Mouse (Mus musculus) kidney, postnatal 4 days (tissue): ENCODE results near the gene Cfdp1.
A peak's percentile ranks its signal among the peaks of the same experiment; 100 is the strongest.

ENCODE experiments used
- DNase-seq, 2 experiments: peaks; one replicate each; pipeline ENCODE4 v3.0.0; 2021; ENCODE audit warnings: mixed read lengths in 2 of 2

Cfdp1 gene

GRCm38 (mm10) chr8:111738867-111739266 is 115.2 kb downstream of the Cfdp1 start:
- peak in 1 of 2 experiments; percentile 19 for DNase-seq

DNA sequence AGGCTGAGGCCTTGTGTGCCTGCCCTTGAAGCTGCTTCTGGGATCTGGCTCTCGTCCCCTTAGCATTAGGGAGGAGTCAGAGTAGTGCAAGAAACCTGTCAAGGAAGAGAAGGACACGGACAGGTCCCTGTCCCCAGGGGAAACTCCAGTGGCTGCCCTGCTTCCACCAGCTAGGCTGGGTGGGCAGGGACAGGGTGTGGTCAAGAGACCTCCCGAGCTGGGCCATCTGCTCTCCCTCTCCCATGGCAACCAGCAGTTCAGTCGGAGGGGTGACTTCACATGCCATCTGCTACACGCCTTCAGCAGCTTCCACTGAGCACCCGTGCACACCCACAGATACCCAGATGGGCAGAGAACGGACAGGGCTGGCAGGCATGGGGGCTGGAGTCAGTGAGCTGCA is 117.8 kb downstream of the Cfdp1 start:
- DNase-seq: peak in 1 of 2 experiments; percentile 26

- no peak for DNase-seq
These were observed 118.3 kb downstream of the Cfdp1 start for GRCm38 (mm10) chr8:111735791-111736190.

GRCm38 (mm10) chr8:111735335-111735761 is 118.7 kb downstream of the Cfdp1 start:
- DNase-seq: peak in 1 of 2 experiments; percentile 62

DNA sequence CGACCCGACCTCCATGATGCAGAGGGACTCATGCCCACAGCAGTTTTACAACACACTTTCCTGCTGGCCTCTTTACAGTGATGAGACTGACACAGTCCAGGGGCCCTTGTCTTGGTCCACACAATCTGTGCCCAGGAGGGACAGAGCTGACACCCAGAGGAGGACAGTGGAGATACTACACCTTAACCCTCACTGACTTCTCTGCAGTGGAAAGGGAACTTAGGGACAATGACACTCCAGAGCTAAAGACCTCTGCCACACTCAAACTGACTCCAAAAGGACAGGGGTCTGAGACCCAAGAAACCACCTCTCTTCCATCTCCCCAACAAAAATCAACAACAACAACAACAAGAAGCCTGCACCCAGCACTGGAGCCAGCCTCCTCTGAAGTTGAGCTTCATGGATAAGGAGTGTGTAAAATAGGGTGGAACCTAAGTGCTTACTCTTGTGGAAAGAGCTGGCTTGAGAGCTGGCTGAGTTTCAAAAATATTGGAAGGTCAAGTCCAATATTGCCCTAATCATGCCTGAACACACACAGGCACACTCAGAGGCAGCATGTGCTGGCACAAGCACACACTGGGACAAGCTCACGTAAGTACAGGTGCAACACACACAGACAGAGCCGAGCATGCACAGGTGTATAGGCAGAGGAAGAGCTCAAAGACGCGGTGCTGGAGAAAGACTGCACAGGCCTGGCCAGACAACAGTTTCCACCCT is 119.7 kb downstream of the Cfdp1 start:
- peak in 1 of 2 experiments; percentile 28 for DNase-seq

DNA sequence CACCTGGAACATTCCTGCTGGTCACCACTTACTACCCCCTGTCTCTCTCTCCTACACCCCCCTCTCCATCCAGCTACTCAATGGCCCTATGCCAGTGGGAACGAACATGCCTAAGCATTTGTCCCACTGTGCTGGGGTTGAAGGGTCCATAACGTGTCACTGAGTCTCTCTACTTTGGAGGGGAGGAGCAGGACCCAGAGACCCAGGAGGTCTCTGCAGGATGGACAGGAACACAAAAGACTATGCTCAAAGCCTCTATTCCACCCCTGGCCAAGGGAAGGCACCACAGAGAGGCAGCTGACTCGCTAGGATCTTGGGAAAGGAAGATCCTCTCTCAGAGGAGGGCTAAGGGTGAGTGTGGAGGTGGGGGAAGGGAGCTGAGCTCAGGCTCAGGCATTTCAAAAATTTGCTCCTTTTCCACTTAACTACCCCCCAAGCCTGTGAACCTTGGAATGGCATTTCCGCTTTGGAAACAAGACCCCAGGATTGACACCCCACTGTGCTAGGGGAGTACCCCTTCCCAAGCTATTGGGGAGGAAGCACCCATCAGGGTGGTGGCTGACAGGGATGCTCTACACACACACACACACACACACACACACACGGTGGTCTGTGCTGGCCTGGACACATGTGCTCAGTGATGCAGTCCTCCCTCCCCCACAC is 120.4 kb downstream of the Cfdp1 start:
- DNase-seq: peak; percentile 62 to 79

DNA sequence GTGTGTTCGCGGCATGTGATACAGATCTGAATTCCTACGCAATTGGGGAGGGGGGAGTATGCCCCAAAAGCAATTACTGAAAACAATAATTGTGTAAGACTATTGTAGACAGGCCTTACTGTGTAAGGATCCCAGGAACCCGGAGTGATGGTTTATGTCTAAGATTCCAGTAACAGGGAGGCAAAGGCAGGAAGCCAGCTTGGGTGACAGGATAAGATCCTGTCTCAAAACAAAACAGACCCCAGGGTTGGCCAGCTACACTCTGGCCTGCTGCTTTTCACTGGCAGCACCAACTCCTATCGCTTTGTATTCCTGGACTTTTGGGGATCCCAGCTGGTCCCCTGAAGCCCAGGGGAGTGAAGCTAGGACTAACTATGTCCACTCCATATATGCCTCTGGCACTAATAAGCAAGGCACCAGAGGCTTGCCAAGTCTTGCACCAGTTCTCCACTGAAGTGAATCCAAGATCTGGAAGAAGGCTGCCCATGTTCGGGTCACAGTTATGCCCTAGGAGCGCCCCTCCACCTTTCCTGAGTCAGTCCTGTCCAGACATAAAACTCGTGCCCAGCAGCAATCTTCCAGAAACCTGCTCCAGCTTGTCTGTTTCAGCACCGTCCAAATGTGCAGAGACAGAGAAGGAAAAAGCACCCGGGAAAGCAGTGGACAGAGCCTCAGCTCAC is 121.5 kb downstream of the Cfdp1 start:
- DNase-seq: peak in 1 of 2 experiments; percentile 47

DNA sequence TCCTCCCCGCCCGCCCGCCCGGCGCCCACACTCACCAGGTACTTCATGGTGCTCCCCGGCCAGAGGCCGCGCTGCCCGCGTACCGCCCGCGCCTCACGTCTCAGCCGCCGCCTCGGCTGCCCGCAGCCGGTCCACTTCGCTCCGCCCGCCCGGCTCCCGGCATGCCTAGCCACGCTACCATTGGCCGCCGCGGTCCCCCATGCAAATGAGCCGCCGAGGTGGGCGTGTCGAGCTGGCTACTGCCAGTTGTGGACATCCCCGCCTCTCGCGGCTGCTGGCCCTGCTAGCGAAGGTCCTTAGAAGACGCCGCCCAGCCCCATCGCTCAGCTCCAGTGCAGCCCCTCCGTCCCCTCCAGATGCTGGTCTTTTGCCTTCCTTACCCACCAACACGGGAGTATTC is 122.1 kb downstream of the Cfdp1 start:
- DNase-seq: peak; percentile 99

DNA sequence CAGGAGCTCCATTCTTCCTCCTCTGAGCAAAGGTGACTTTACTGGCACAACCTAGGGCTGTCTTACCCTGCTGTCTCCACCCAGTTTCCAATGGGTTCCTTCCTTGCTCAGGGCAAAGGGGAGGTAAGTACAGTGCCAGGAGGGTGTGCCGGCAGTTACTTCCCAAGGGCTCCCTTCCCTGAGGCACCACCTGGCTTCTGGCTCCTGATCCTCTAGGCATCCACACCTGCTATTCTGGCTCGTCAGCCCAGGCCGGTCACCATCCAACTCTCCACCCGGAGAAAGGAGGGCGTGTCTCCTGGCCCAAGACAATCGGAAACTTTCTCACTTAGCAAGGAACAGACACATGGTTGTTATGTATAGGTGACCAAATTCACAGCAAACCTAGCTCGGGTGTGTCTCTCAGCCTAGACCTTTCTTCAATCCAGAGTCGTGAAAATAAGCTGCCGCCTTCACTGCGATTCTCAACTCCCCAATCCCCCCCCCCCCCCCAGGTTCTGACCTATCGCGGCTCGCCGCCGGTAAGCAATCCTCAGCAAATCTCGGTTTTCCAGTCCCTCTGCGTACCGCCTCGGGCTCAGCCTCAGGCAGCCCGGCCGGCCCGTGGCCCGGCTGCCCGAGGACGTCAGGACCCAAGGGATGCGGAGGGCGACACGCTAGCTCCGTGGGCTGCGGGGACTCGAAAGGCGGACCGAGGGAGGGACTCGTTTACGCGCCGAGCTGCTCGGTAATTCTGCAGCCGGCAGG is 122.7 kb downstream of the Cfdp1 start:
- DNase-seq: peak; percentile 54 to 68

DNA sequence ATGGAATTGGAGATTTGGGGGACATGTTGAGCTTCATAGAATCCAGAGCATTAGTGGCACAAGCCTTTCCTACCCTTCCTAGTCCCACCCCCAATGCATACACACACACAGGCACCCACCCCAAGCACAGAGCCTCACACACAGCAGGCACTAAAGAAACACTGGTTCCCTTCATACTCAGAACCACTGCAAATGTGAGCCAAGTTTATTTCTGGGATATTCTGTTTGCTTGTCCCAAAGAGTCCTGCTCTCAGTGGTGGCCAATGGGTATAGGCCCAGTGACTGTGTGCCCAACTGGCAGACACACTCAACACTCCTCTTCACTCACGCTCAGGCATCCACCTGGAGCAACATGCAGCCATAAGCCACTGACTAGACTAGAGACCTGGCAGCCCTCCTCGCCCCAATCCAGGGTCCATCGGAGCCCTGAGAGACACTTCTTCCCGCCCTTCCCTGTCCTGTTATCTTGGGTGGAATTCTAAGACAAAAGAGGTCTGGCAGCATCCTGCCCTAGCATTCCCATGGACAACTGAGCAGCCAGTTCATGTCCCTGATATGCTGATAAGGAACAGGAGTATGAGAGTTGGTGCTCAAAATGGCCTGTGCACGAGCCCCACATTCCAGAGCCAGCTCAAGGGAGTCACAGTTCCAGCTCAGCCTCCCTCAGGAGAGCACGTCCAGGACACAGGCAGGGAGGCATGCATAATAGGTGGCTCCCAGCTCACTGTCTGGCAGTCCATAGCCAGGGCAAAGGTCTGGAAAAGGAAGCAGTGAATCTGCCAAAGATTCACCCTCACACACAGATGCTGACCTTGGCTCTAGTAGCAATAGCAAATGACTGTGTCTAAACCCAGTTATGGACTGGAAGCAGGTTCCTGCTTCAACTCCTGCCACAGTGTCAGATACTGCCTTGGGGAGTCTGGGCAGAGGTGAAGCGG is 124.6 kb downstream of the Cfdp1 start:
- DNase-seq: peak; percentile 60 to 77

- DNase-seq: no peak
These were observed 125.6 kb downstream of the Cfdp1 start for GRCm38 (mm10) chr8:111728481-111728880.

- no peak for DNase-seq
These were observed 126.5 kb downstream of the Cfdp1 start for GRCm38 (mm10) chr8:111727553-111727952.

GRCm38 (mm10) chr8:111726102-111726900 is 127.8 kb downstream of the Cfdp1 start:
- peak; percentile 53 to 69 for DNase-seq

DNA sequence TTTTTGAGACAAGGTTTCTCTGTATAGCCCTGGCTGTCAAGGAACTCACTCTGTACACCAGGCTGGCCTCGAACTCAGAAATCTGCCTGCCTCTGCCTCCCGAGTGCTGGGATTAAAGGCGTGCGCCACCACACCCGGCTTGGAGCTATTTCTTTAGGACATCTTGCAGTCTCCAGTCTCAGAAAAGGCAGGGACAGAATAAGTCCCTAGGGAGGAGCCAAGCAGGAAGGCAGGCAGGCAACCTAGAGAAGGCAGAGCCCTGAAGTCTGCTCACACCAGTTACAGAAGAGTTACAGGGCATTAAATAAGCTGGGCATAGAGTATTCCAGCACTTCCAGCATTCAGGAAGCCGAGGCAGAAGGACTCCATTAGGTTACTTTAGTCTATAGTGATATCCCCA is 128.8 kb downstream of the Cfdp1 start:
- no peak for DNase-seq

DNA sequence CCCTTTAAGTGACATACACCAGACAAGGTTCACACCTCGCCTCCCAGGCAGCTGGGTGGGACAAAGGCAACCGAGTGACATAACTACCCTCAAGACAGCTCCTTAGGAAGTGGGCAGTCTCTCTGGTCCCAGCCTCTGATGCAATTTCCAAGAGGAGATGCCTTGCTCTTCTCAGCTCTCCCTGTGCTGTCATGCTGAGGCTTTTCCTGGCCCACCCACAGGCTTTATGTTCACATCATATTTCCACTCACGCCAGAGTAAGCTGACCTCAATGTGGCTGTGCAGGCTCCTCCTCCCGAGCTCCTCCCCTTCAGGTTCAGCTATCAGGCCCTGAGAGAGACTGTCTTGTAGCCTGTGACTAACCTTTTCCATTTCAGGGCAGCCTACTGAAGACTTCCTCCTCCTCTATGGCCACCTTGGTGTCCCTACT is 134.0 kb downstream of the Cfdp1 start:
- DNase-seq: no peak

DNA sequence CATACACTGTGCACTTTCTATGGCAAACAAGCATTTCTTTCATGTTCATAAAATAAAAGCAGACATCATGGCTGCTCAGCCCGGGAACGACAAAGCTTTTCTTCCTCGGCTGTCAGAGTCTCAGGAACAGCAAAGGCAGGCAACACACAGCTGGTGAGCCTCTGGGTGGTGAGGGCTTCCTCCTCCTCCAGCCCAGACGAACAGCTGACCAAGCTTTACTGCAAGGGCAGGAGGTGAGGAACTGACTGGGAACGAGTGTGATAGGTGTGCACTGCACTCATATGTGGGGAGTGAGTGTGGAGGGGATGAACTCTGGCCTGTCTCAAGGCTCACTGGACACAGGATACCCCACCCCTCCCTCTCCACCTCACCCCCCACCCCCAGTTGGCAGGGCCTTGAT is 135.2 kb downstream of the Cfdp1 start:
- peak in 1 of 2 experiments; percentile 56 for DNase-seq
